Mouse (Mus musculus): ENCODE measurements around the gene Reln.

The Reln gene

DNA sequence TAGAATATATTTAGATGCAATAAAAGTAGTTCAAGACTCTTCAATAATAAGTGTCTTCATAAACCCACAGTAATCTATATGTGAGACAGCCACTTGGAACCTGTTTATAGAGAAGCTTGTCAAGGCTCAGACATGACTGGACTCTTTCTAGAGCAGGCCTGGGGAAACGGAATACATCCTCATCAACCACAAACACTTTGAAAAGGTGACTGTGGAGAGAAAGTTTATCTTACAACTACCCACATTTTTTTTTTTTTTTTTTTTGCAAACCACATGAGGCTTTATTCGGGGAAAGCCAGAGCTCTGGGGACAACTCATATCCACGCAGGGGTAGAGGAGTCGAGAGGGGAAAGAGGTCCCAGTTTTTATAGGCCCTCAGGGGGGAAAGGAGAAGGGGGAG is 36.6 kb downstream of the Reln start:
- DNase-seq (ENCODE audit: low read depth): no peak

GRCm38 (mm10) chr5:22307072-22307471 is 37.4 kb downstream of the Reln start:
- DNase-seq (ENCODE audit: low read depth): no peak

DNA sequence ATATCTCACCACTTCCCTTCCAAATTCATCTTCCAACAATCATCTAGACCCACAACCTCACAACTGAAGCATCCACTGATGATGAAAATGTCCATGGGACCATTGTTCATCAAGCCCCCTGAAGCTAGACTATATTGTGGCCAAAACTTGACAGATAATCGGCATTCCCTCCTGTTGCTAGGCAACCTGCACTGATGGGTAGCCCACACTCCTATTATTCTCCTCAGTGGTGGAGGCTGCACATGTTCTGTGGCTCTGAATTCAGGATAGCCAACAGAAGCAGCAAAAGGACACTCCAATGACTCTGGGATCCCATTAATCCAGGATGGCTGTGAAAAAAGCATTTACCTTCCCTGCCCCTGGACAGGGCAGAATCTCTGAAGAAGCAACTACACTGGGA is 40.8 kb downstream of the Reln start:
- no peak for DNase-seq (ENCODE audit: low read depth)

GRCm38 (mm10) chr5:22302309-22302708 is 42.2 kb downstream of the Reln start:
- DNase-seq (ENCODE audit: low read depth): no peak

- DNase-seq (ENCODE audit: low read depth): no peak
Observed at GRCm38 (mm10) chr5:22300788-22301187, 43.7 kb downstream of the Reln start.

DNA sequence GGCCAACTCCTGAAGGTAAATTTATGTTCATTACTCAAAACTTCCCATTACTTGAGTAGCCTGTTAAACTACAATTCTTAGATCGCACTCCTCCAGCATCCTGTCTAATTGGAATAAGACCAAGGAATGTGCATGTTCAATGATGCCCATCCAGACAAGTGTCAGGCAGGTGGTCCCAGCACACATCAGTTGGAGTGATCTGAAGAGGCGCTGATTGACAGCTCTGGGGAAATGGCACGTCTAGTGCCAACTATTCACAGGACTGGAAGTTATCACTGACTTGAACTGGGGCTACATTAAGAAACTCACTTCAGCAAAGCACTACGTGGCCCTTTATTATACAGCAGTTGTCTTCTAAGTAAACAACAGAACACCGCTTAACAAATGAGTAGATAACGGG is 44.5 kb downstream of the Reln start:
- no peak for DNase-seq (ENCODE audit: low read depth)

DNA sequence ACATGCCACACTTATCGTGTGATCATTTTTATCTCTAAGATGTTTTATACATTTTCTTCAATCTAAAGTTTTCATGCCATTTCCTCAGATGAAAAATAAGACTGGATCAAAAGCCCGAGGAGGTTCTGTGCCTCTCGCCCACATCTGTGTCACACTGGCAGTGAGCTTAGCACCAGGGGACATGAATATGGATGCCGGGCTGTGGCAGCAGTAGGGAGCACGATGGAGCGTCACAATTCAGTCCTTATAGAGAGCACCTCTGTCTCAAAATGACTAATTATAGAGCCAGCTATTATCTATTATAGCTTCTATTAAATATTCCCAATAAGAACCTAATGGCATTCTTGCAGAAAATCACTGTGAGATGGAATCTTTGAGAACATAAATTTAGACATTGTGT is 49.3 kb downstream of the Reln start:
- DNase-seq (ENCODE audit: low read depth): no peak

- DNase-seq (ENCODE audit: low read depth): no peak
Observed at GRCm38 (mm10) chr5:22291409-22291808, 53.1 kb downstream of the Reln start.

DNA sequence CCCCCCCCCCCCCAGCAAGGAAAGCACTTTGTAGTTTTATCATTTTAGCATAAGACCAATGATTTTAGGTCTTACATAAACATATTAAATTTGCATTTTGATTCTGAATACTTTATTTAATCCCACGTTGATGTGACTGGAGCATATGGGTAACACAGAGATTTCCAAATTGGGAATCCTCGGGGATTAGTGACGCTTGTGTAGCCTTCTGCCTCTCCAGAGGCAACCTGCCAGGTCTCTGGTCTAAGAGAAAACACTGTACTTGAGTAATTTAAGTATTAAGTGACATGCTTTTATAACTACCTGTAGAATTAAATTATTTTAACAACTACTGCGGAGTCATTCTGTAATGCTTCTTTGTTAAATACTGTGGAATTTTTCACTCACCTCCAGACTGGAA is 59.1 kb downstream of the Reln start:
- DNase-seq (ENCODE audit: low read depth): no peak

DNA sequence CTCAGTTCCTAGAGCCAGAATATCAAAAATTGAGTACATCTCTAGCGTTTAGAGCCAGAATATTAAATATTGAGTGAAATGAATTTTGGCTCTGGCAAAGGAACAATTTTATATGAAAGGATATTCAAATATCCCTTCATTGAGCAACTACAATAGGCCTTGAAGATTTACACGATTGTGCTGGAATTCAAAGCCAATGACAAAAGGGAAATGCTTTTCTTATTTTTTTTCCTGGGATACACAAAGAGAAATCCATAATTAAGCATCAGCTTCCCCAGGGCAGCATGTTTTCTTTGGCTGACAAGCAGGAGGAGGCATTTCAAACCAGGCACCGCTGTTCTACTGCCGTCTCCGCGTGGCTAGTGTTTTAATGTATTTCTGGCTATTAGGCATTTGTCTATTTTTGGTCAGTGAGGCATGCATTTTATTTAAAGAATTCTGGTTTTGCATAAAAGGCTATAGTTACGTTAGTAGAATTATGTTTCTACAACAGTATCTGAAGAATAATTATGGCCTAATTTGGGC is 62.3 kb downstream of the Reln start:
- no peak for DNase-seq (ENCODE audit: low read depth)

GRCm38 (mm10) chr5:22280534-22281164 is 63.9 kb downstream of the Reln start:
- DNase-seq (ENCODE audit: low read depth): no peak

- DNase-seq (ENCODE audit: low read depth): no peak
Observed at GRCm38 (mm10) chr5:22279201-22279600, 65.3 kb downstream of the Reln start.

DNA sequence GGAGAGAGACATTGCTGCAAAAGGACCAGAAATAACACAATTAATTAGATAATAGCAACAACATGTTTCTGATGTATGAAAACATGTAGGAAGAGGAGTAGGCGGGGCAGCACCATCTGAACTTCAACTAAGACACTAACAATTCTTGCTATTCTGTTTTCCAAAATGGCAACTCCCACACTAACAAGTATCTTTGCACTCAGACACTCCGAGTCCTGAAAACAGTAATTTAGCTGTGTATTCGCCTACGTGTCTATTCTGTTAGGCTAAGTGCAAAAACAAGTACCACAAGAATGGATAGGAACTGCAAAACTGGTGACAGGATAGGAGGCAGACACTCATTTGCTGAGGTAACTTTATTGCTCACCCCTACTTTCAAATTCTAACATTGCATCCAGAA is 70.4 kb downstream of the Reln start:
- DNase-seq (ENCODE audit: low read depth): no peak

DNA sequence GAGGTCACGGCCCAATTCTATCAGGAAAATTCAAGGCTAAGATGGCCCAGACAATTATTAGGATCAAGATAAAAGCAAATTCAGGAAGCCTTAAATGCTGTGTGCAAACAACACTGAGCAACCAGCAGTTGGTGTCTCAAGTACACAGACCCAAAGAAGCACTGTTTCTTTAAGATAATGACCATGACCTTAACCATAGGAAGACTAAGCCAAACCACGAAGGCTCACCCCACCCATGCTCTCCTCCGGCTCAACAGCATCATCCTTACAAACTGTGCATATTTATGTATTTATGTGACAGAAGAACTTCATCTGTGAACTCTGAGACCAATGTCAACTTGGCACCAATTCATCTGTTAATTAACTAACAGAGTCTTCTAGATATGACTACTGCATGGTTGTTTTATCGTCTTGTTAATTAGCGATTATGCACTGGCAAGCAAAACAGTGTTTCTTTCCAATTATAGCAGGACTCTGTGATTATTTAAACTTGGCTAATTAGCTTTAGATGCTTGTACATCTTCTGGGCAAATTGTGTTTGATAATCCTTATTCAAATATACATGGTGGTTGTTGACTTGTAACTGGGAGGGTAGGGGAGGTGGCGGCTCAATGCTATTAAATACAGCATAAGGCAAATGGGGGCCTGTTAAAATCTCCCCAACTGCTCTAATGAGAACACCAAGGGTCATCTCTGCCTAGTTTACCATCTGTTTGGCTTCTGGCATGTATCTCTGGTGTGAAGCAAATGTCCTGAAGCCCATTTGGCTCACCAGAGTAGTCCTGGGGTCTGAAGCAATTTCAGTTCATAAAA is 77.8 kb downstream of the Reln start:
- no peak for DNase-seq (ENCODE audit: low read depth)

DNA sequence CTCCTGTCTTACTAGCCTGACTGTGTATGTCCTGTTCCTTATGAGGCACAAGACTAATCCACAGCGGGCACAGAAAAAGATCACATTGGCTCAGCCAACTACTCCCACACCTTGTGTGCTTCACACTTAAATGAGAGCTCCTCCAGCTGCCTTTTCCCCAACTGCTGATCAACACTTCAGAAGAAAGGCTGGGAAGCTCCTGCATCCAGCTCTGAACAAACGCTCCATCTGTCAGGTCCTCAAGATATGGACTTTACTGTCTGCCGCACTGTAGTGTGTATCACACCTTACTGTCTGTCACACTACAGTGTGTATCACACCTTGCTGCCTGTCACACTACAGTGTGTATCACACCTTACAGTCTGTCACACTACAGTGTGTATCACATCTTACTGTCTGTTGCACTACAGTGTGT is 82.1 kb downstream of the Reln start:
- DNase-seq (ENCODE audit: low read depth): no peak

- DNase-seq (ENCODE audit: low read depth): no peak
Observed at GRCm38 (mm10) chr5:22255346-22255745, 89.2 kb downstream of the Reln start.

- DNase-seq (ENCODE audit: low read depth): no peak
Observed at GRCm38 (mm10) chr5:22253910-22254309, 90.6 kb downstream of the Reln start.

DNA sequence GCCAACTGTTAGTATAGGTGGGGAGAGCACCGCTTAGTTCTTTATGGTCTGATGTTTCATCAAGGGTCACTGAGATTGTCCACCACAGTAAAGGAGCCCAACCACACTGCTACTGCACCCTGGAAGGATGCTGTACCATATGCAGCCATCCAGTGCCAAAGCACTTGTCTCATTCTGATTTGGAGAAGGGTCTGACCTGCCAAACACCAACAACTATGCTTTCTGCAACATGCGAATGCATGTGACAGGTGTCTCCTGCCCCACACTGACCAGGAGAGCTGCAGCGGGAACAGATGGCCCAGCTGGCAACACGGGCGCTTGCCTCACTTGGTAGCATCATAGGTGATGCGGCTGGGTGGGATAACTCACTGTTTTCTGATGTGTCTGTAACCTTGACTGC is 91.2 kb downstream of the Reln start:
- DNase-seq (ENCODE audit: low read depth): no peak

GRCm38 (mm10) chr5:22247850-22248249 is 96.7 kb downstream of the Reln start:
- DNase-seq (ENCODE audit: low read depth): no peak

GRCm38 (mm10) chr5:22245056-22245455 is 99.4 kb downstream of the Reln start:
- DNase-seq (ENCODE audit: low read depth): no peak

- DNase-seq (ENCODE audit: low read depth): no peak
Observed at GRCm38 (mm10) chr5:22243538-22243937, 101.0 kb downstream of the Reln start.

DNA sequence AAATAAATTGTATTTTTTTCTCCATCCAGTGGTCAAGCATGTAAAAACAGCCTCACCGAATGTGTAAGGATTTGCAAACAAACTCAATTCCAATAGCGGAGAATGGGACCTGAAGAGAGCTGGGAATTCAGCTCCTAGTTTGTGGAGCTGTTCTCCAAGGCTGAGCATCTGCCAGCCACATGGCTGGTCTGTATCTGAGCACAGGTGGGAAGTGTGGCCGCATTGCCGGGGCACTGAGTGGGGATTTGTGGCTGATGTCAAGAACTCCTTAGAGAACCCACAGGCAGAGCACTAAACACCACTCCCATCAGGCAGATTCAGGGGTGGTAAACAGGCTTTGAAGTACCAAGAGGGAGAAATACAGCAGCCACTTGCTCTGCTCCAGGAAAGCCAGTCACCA is 102.9 kb downstream of the Reln start:
- no peak for DNase-seq (ENCODE audit: low read depth)

DNA sequence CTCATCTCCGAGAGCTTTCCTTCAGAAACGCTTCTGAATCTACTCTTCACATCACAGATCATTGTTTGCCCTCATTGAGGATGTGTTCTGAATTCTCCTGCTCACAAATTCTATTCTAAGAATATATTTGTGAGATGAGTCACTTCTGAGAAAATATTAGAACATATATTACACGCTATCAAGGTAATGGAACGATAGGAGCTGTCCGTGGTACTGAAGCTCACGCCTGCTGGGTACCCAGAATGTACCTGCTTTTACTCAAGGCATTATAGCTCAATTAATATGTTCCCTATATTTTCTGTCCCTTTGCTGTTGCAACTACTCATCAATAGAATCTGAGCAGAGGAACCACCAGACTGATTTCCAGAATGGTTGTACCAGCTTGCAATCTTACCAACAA is 107.7 kb downstream of the Reln start:
- peak; percentile 11 for DNase-seq (ENCODE audit: low read depth)

- DNase-seq (ENCODE audit: low read depth): no peak
Observed at GRCm38 (mm10) chr5:22224515-22224914, 120.0 kb downstream of the Reln start.
